Mouse (Mus musculus) liver (tissue): ENCODE results near the gene Plxna1.

ENCODE experiments used
- DNase-seq: peaks from one replicate; pipeline ENCODE4 v3.0.0-alpha.2; 2020; ENCODE audit warnings: mixed read lengths

The Plxna1 gene

GRCm38 (mm10) chr6:89362281-89363106, at the start of gene Plxna1:
Gene Plxna1 (minus strand): TSS chr6:89362620.
- DNase-seq = peak; percentile 57

- DNase-seq = no peak
Observed at GRCm38 (mm10) chr6:89409041-89409440, 46.6 kb upstream of the Plxna1 start.

GRCm38 (mm10) chr6:89408259-89408658, 45.8 kb upstream of the Plxna1 start:
- no peak for DNase-seq

- no peak for DNase-seq
Observed at GRCm38 (mm10) chr6:89407247-89407889, 44.9 kb upstream of the Plxna1 start.

- DNase-seq = no peak
Observed at GRCm38 (mm10) chr6:89404964-89405363, 42.5 kb upstream of the Plxna1 start.

GRCm38 (mm10) chr6:89403257-89404225, 41.1 kb upstream of the Plxna1 start:
- no peak for DNase-seq

GRCm38 (mm10) chr6:89402406-89402805, 40.0 kb upstream of the Plxna1 start:
- DNase-seq = no peak

- no peak for DNase-seq
Observed at GRCm38 (mm10) chr6:89399564-89399963, 37.1 kb upstream of the Plxna1 start.

- no peak for DNase-seq
Observed at GRCm38 (mm10) chr6:89397919-89398318, 35.5 kb upstream of the Plxna1 start.

GRCm38 (mm10) chr6:89393820-89394219, 31.4 kb upstream of the Plxna1 start:
- no peak for DNase-seq

GRCm38 (mm10) chr6:89392213-89392612, 29.8 kb upstream of the Plxna1 start:
- no peak for DNase-seq

- DNase-seq = no peak
Observed at GRCm38 (mm10) chr6:89389771-89390170, 27.4 kb upstream of the Plxna1 start.

- DNase-seq = no peak
Observed at GRCm38 (mm10) chr6:89386956-89387355, 24.5 kb upstream of the Plxna1 start.

- DNase-seq = no peak
Observed at GRCm38 (mm10) chr6:89384699-89385098, 22.3 kb upstream of the Plxna1 start.

- DNase-seq = no peak
Observed at GRCm38 (mm10) chr6:89381851-89382250, 19.4 kb upstream of the Plxna1 start.

GRCm38 (mm10) chr6:89381172-89381571, 18.8 kb upstream of the Plxna1 start:
- no peak for DNase-seq

- DNase-seq = no peak
Observed at GRCm38 (mm10) chr6:89380751-89381150, 18.3 kb upstream of the Plxna1 start.

- no peak for DNase-seq
Observed at GRCm38 (mm10) chr6:89378264-89378663, 15.8 kb upstream of the Plxna1 start.

GRCm38 (mm10) chr6:89368812-89369211, 6.4 kb upstream of the Plxna1 start:
- no peak for DNase-seq

GRCm38 (mm10) chr6:89364342-89364741, 1.9 kb upstream of the Plxna1 start:
- no peak for DNase-seq

GRCm38 (mm10) chr6:89363107-89363451, 659 bp upstream of the Plxna1 start:
- no peak for DNase-seq

GRCm38 (mm10) chr6:89361418-89362280, 771 bp downstream of the Plxna1 start:
- peak; percentile 33 for DNase-seq
